Mouse (Mus musculus) MEL (cell line): Measurements from ENCODE around the gene Gm9376. TPM values are rescaled to one million over a fixed set of nuclear protein-coding genes. Genes with fewer than 3 reads are reported as not detected.

Experiments
- DNase-seq: peaks from one replicate; pipeline ENCODE4 v3.0.0; 2011; ENCODE audit warnings: low read depth, low spot score
- H3K27ac ChIP-seq: 2 replicates; pipeline ENCODE4 v1.5.1; 2012; ENCODE audit warnings: low read depth, mild to moderate bottlenecking, control low read depth, low read length, moderate library complexity; ENCODE audit not compliant: control insufficient read depth
- H3K27me3 ChIP-seq, 2 experiments: fragments of 150-350 bp in 1 of 2; sonication (generic) in 1 of 2; 2 replicates each; pipeline ENCODE4 v1.6.1; 2012; ENCODE audit warnings: low read length in 2 of 2, mild to moderate bottlenecking in 2 of 2, improper control_type of control experiment in 1 of 2, moderate library complexity in 1 of 2; ENCODE audit not compliant: insufficient read depth in 2 of 2, control insufficient read depth in 1 of 2
- H3K36me3 ChIP-seq, 2 experiments: 2 replicates each; pipeline ENCODE4 v1.6.1; 2012 to 2014; ENCODE audit warnings: low read length in 2 of 2, improper control_type of control experiment in 1 of 2, inconsistent platforms in 1 of 2, mild to moderate bottlenecking in 1 of 2; ENCODE audit not compliant: insufficient read depth in 2 of 2, control insufficient read depth in 1 of 2
- H3K4me1 ChIP-seq, 2 experiments: fragments of 150-350 bp in 1 of 2; sonication (generic) in 1 of 2; 2 replicates each; pipeline ENCODE4 v1.6.1; 2012; ENCODE audit warnings: low read length in 2 of 2, improper control_type of control experiment in 1 of 2, mild to moderate bottlenecking in 1 of 2; ENCODE audit not compliant: insufficient read depth in 2 of 2, control insufficient read depth in 1 of 2
- H3K4me3 ChIP-seq, 2 experiments: fragments of 150-350 bp in 1 of 2; sonication (generic) in 1 of 2; 2 replicates each; pipeline ENCODE4 v1.5.1; 2012; ENCODE audit warnings: low read depth in 2 of 2, low read length in 2 of 2, mild to moderate bottlenecking in 2 of 2, moderate library complexity in 2 of 2, control low read depth in 1 of 2, improper control_type of control experiment in 1 of 2; ENCODE audit not compliant: control insufficient read depth in 1 of 2, insufficient read depth in 1 of 2
- H3K79me2 ChIP-seq: 2 replicates; pipeline ENCODE4 v1.6.1; 2012; ENCODE audit warnings: mild to moderate bottlenecking, low read length, moderate library complexity; ENCODE audit not compliant: control insufficient read depth, poor library complexity, insufficient read depth
- H3K9ac ChIP-seq: 2 replicates; pipeline ENCODE4 v1.6.1; 2012; ENCODE audit warnings: low read depth, mild to moderate bottlenecking, control low read depth, low read length, moderate library complexity; ENCODE audit not compliant: control insufficient read depth, poor library complexity, severe bottlenecking
- H3K9me3 ChIP-seq: fragments of 150-350 bp; sonication (generic); replicated peaks from 2 replicates; pipeline ENCODE4 v1.6.1; 2012; ENCODE audit warnings: mild to moderate bottlenecking, low read length, improper control_type of control experiment, moderate library complexity; ENCODE audit not compliant: insufficient read depth
- BHLHE40 ChIP-seq: IDR thresholded peaks from 2 replicates; pipeline ENCODE4 v1.6.1; 2012; ENCODE audit warnings: low read depth, mild to moderate bottlenecking, inconsistent platforms, low read length, improper control_type of control experiment, borderline replicate concordance
- CTCF ChIP-seq, 3 experiments: IDR thresholded peaks in 2 of 3; conservative IDR thresholded peaks in 1 of 3; 2 replicates each; pipeline ENCODE4 v1.5.1; 2011 to 2012; ENCODE audit warnings: low read length in 3 of 3, low read depth in 2 of 3, mild to moderate bottlenecking in 2 of 3, improper control_type of control experiment in 1 of 3, inconsistent platforms in 1 of 3, mixed read lengths in 1 of 3, moderate library complexity in 1 of 3; ENCODE audit not compliant: control insufficient read depth in 1 of 3, insufficient read depth in 1 of 3, poor library complexity in 1 of 3, severe bottlenecking in 1 of 3
- ELF1 ChIP-seq: IDR thresholded peaks from 2 replicates; pipeline ENCODE4 v1.6.1; 2014; ENCODE audit warnings: low read depth, mild to moderate bottlenecking, inconsistent platforms, low read length, improper control_type of control experiment, moderate library complexity
- EP300 ChIP-seq, 2 experiments: IDR thresholded peaks; 2 replicates each; pipeline ENCODE4 v1.6.1; 2011; ENCODE audit warnings: improper control_type of control experiment in 2 of 2, low read length in 2 of 2, low read depth in 1 of 2, mild to moderate bottlenecking in 1 of 2
- ETS1 ChIP-seq: IDR thresholded peaks from 2 replicates; pipeline ENCODE4 v1.6.1; 2012; ENCODE audit warnings: low read depth, mild to moderate bottlenecking, inconsistent platforms, low read length, improper control_type of control experiment, moderate library complexity
- GABPA ChIP-seq: IDR thresholded peaks from 2 replicates; pipeline ENCODE4 v1.6.1; 2012; ENCODE audit warnings: low read depth, mild to moderate bottlenecking, inconsistent platforms, low read length, improper control_type of control experiment, moderate library complexity
- MAZ ChIP-seq: IDR thresholded peaks from 2 replicates; pipeline ENCODE4 v1.6.1; 2012; ENCODE audit warnings: low read depth, mild to moderate bottlenecking, inconsistent platforms, low read length, improper control_type of control experiment
- MEF2A ChIP-seq: IDR thresholded peaks from 2 replicates; pipeline ENCODE4 v1.6.1; 2014; ENCODE audit warnings: low read depth, mild to moderate bottlenecking, inconsistent platforms, low read length, improper control_type of control experiment; ENCODE audit not compliant: poor library complexity, insufficient replicate concordance, severe bottlenecking; ENCODE audit errors: extremely low read depth
- MYB ChIP-seq: IDR thresholded peaks from 2 replicates; pipeline ENCODE4 v1.6.1; 2011; ENCODE audit warnings: mild to moderate bottlenecking, low read depth, low read length, improper control_type of control experiment
- MYC ChIP-seq: IDR thresholded peaks from 2 replicates; pipeline ENCODE4 v1.6.1; 2011; ENCODE audit warnings: low read depth, mild to moderate bottlenecking, low read length, improper control_type of control experiment, moderate library complexity
- NELFE ChIP-seq: IDR thresholded peaks from 2 replicates; pipeline ENCODE4 v1.6.1; 2011; ENCODE audit warnings: low read depth, low read length, improper control_type of control experiment
- POLR2AphosphoS2 ChIP-seq: IDR thresholded peaks from 2 replicates; pipeline ENCODE4 v1.6.1; 2011; ENCODE audit warnings: low read length, improper control_type of control experiment
- POLR2AphosphoS5 ChIP-seq: IDR thresholded peaks from 2 replicates; pipeline ENCODE4 v1.6.1; 2012; ENCODE audit warnings: low read depth, borderline replicate concordance, mild to moderate bottlenecking, inconsistent platforms, low read length, moderate library complexity, mixed read lengths
- SMC3 ChIP-seq: IDR thresholded peaks from 2 replicates; pipeline ENCODE4 v1.6.1; 2011; ENCODE audit warnings: low read depth, low read length, improper control_type of control experiment
- UBTF ChIP-seq: IDR thresholded peaks from 2 replicates; pipeline ENCODE4 v1.6.1; 2012; ENCODE audit warnings: low read depth, mild to moderate bottlenecking, inconsistent platforms, low read length, improper control_type of control experiment, moderate library complexity, borderline replicate concordance; ENCODE audit not compliant: insufficient read depth
- USF1 ChIP-seq: IDR thresholded peaks from 2 replicates; pipeline ENCODE4 v1.6.1; 2014; ENCODE audit warnings: low read depth, mild to moderate bottlenecking, inconsistent platforms, low read length, improper control_type of control experiment, moderate library complexity
- USF2 ChIP-seq, 2 experiments: IDR thresholded peaks; 2 replicates each; pipeline ENCODE4 v1.6.1; 2011 to 2012; ENCODE audit warnings: improper control_type of control experiment in 2 of 2, low read length in 2 of 2, borderline replicate concordance in 1 of 2, inconsistent platforms in 1 of 2, low read depth in 1 of 2, mild to moderate bottlenecking in 1 of 2; ENCODE audit not compliant: insufficient read depth in 1 of 2
- polyA plus RNA-seq, 2 experiments: library from polyadenylated mRNA; stranded (reverse) in 1 of 2; unstranded in 1 of 2; fragments of >175 nt in 1 of 2; fragments of >200 nt in 1 of 2; gene quantifications; 2 replicates each; pipeline versions ENCODE4 v1.2.1 to v1.2.4; 2012; ENCODE audit warnings: low replicate concordance in 2 of 2, low read depth in 1 of 2; ENCODE audit not compliant: insufficient read length in 2 of 2, insufficient read depth in 1 of 2, missing spikeins in 1 of 2
- total RNA-seq: library from RNA; depleted of rRNA; stranded (reverse); fragments of 300-350 nt; gene quantifications from 2 replicates; pipeline ENCODE4 v1.2.3, GENCODE M21; 2012

Gene Gm9376
- total and polyA plus RNA-seq, 3 experiments: not detected

- H3K79me2 ChIP-seq: no peaks in the 10 kb centered on the region
- TF ChIP-seq NELFE (no peak), MEF2A (no peak), UBTF (no peak), MYB (no peak), CTCF (IDR thresholded peaks at IDR 0.05 in 2 of 3, conservative IDR thresholded peaks at IDR 0.05 in 1 of 3; ENCODE audit: control insufficient read depth in 1 of 3, insufficient read depth in 1 of 3, low read depth in 2 of 3, low read length in 3 of 3, poor library complexity in 1 of 3, severe bottlenecking in 1 of 3) (no peak), ELF1 (no peak), EP300 (IDR thresholded peaks at IDR 0.05; ENCODE audit: low read depth in 1 of 2, low read length in 2 of 2) (no peak), POLR2AphosphoS2 (no peak), ETS1 (no peak), BHLHE40 (no peak), POLR2AphosphoS5 (no peak), MYC (no peak), GABPA (no peak), USF2 (IDR thresholded peaks at IDR 0.05; ENCODE audit: borderline replicate concordance in 1 of 2, insufficient read depth in 1 of 2, low read depth in 1 of 2, low read length in 2 of 2) (no peak), SMC3 (no peak)
- TF ChIP-seq, all 39 proteins: peak for 0
- H3K4me1 ChIP-seq: peaks cover 0 to 2% of the 10 kb centered on the region in 2 experiments; a peak in 1 of 4 replicates
- H3K36me3 ChIP-seq: no peaks in the 10 kb centered on the region; a peak in 2 of 4 replicates
- no peak for DNase-seq
- H3K27ac ChIP-seq: no peak overlapping the region
- H3K4me3 ChIP-seq: no peak overlapping the region
- no peak overlapping the region for H3K9ac ChIP-seq
- H3K9me3 ChIP-seq: no peaks in the 10 kb centered on the region
- no peaks in the 10 kb centered on the region; a peak in 1 of 4 replicates for H3K27me3 ChIP-seq
Observed at GRCm38 (mm10) chr14:118286096-118286495, 19.3 kb downstream of the Gm9376 start.

- Histone ChIP-seq H3K27ac (no peak overlapping the region), H3K9ac (no peak overlapping the region)
- no peak for TF ChIP-seq MAZ
- no peak for TF ChIP-seq USF1
- TF ChIP-seq, all 39 proteins: peak for 0
- no peak overlapping the region for H3K4me3 ChIP-seq
- no peaks in the 10 kb centered on the region for H3K9me3 ChIP-seq
- peaks cover 0 to 2% of the 10 kb centered on the region in 2 experiments; a peak in 1 of 4 replicates for H3K4me1 ChIP-seq
- H3K27me3 ChIP-seq: no peaks in the 10 kb centered on the region; a peak in 2 of 4 replicates
- H3K79me2 ChIP-seq: no peaks in the 10 kb centered on the region
- peak; percentile 64 for DNase-seq
- no peaks in the 10 kb centered on the region; a peak in 2 of 4 replicates for H3K36me3 ChIP-seq
Observed at GRCm38 (mm10) chr14:118289133-118289532, 22.4 kb downstream of the Gm9376 start.
